8 mouse cellular contexts compared by ENCODE assay signal in genomic region chrX:159532427-159532810, GRCm38 (mm10). TPM values are rescaled to one million over a fixed set of nuclear protein-coding genes. Genes with fewer than 3 reads are reported as not detected.
A peak's percentile ranks its signal among the peaks of the same experiment; 100 is the strongest.
DNase-seq lines count a peak whose midpoint lies in the region; ATAC-seq lines count a peak whose summit lies in the region.

No protein-coding gene starts in this region.

- H3K4me3 ChIP-seq in intestine, embryonic 14.5 days (ENCODE audit: low read depth, low read length), result peak overlapping the region; percentile 51

- no peaks in the 10 kb centered on the region for H3K4me1 ChIP-seq in intestine, embryonic 14.5 days (replicated peaks; ENCODE audit: control insufficient read depth, insufficient read depth, low read length)

- peak overlapping the region; percentile 55 for H3K9ac ChIP-seq in intestine, embryonic 14.5 days (ENCODE audit: low read length)

- no peaks in the 10 kb centered on the region for H3K9me3 ChIP-seq in intestine, embryonic 14.5 days (ENCODE audit: control insufficient read depth, low read length)

- no peaks in the 10 kb centered on the region for H3K27me3 ChIP-seq in intestine, embryonic 14.5 days (replicated peaks; ENCODE audit: control insufficient read depth, insufficient read depth, low read length)

- WGBS in intestine, embryonic 14.5 days, result 10% methylated on average over 36 of the region's 38 CpGs

- peak overlapping the region; percentile 48 for H3K4me2 ChIP-seq in intestine, embryonic 14.5 days (ENCODE audit: low read length)

- peak; percentile 91 to 94 for DNase-seq in adrenal gland, adult 18-20 months (ENCODE audit: low spot score in 2 of 2)
- DNase-seq in embryo, embryonic 11 days, result peak; percentile 94
- DNase-seq in gastrocnemius, postnatal 25 days, result peak; percentile 96
- peak; percentile 96 for DNase-seq in intestine, embryonic 14.5 days (ENCODE audit: low spot score)
- peak; percentile 93 to 96 for DNase-seq in left cerebral cortex, postnatal 14 days (ENCODE audit: low spot score in 2 of 2)
- DNase-seq in mesoderm, embryonic 11.5 days (ENCODE audit: low read depth, low spot score), result peak; percentile 95
- peak; percentile 92 to 93 for DNase-seq in right cerebral cortex, postnatal 36 days (ENCODE audit: low spot score in 2 of 2)
- peak; percentile 96 for DNase-seq in yolk sac, embryonic 10.5 days (ENCODE audit: low spot score)

- ATAC-seq in intestine, embryonic 14.5 days (replicated peaks; ENCODE audit: low FRiP score, low TSS enrichment, low read depth), result peak; percentile 98

- intact Hi-C loops in left cerebral cortex, postnatal 14 days (cut with DNase I), result loop anchor here (5.0 kb wide), 1 partner anchor 430 kb away; no protein-coding TSS in a partner anchor

- no peaks in the 10 kb centered on the region for H3K36me3 ChIP-seq in intestine, embryonic 14.5 days (ENCODE audit: control insufficient read depth, insufficient read depth, low read length)

- peak overlapping the region; percentile 64; the same call in 1 of the 2 replicates for H3K27ac ChIP-seq in intestine, embryonic 14.5 days (ENCODE audit: low read depth)

RNA-seq across cellular contexts. Expression of gene Bclaf3, which starts 5.9 kb away (rescaled TPM):
- total RNA-seq in adrenal gland, adult 18-20 months (2021), result 1 to 10 TPM; 7.7 to 9.1 TPM
- 1 to 10 TPM; 1.7 to 1.8 TPM for total RNA-seq in gastrocnemius, postnatal 25 days (2021)
- polyA plus RNA-seq in intestine, embryonic 14.5 days (2014; fragmentation: Nextera tagmentation; extraction: Ambion mirVana), result 18.4 and 21.9 TPM in 2 replicates
- 1 to 10 TPM; 9.6 to 10.0 TPM for total RNA-seq in left cerebral cortex, postnatal 14 days (2021)

Comparison
In these comparisons a context has a peak if more than half of its experiments do, and no peak if none do; other contexts are left out.
1. Peak in every context shown above with its lines: DNase-seq, ATAC-seq, H3K4me3 ChIP-seq and H3K27ac ChIP-seq.